Mouse (Mus musculus) hindbrain, embryonic 13.5 days (tissue): ENCODE results near the gene Olfr649. TPM values are rescaled to one million over a fixed set of nuclear protein-coding genes. Genes with fewer than 3 reads are reported as not detected.

Experiments used
- ATAC-seq: fragments of 200-750 bp; cut with Nextera tagmentation; 2 replicates; pipeline ENCODE4 v1.8.0; 2017; ENCODE audit warnings: moderate TSS enrichment; ENCODE audit not compliant: low FRiP score
- H3K27ac ChIP-seq: fragments of 300-500 bp; sonication (generic); 2 replicates; pipeline ENCODE4 v1.5.1; 2015; ENCODE audit warnings: inconsistent platforms, mild to moderate bottlenecking, moderate library complexity
- H3K27me3 ChIP-seq: fragments of 300-500 bp; sonication (generic); 2 replicates; pipeline ENCODE4 v1.6.1; 2015; ENCODE audit warnings: mild to moderate bottlenecking, inconsistent platforms
- H3K36me3 ChIP-seq: fragments of 300-500 bp; sonication (generic); 2 replicates; pipeline ENCODE4 v1.6.1; 2015; ENCODE audit warnings: mild to moderate bottlenecking, inconsistent platforms
- H3K4me1 ChIP-seq: fragments of 300-500 bp; sonication (generic); replicated peaks from 2 replicates; pipeline ENCODE4 v1.6.1; 2015; ENCODE audit warnings: inconsistent platforms
- H3K4me2 ChIP-seq: fragments of 300-500 bp; sonication (generic); 2 replicates; pipeline ENCODE4 v1.6.1; 2015; ENCODE audit warnings: inconsistent platforms, mild to moderate bottlenecking, moderate library complexity
- H3K4me3 ChIP-seq: fragments of 300-500 bp; sonication (generic); 2 replicates; pipeline ENCODE4 v1.5.1; 2015; ENCODE audit warnings: mild to moderate bottlenecking, inconsistent platforms
- H3K9ac ChIP-seq: fragments of 300-500 bp; sonication (generic); 2 replicates; pipeline ENCODE4 v1.6.1; 2015; ENCODE audit warnings: mild to moderate bottlenecking, inconsistent platforms
- H3K9me3 ChIP-seq: fragments of 300-500 bp; sonication (generic); 2 replicates; pipeline ENCODE4 v1.6.1; 2016; ENCODE audit warnings: inconsistent platforms
- WGBS: fragments of 180-500 bp; shearing (Covaris S2); methylation state at CpG from one replicate; pipeline ENCODE4 v1.1.7; 2015; 5-methylcytosine and 5-hydroxymethylcytosine counted together
- polyA plus RNA-seq: library from polyadenylated mRNA; unstranded; fragments of >200 nt; fragmentation: Nextera tagmentation; extraction: Ambion mirVana; gene quantifications from 2 replicates; pipeline ENCODE4 v1.2.1, GENCODE M21; 2015

Gene Olfr649
- polyA plus RNA-seq, 1 experiment from 2014 or later = not detected

GRCm38 (mm10) chr7:104179074-104179473 is 16.7 kb downstream of the Olfr649 start:
- no peak for ATAC-seq
- no peaks in the 10 kb centered on the region for H3K4me1 ChIP-seq
- H3K4me2 ChIP-seq = no peak overlapping the region
- no peaks in the 10 kb centered on the region for H3K36me3 ChIP-seq
- no peak overlapping the region for H3K27ac ChIP-seq
- 73% methylated on average over 1 of the region's 1 CpGs for WGBS
- H3K9ac ChIP-seq = no peak overlapping the region
- H3K9me3 ChIP-seq = no peaks in the 10 kb centered on the region
- no peak overlapping the region for H3K4me3 ChIP-seq
- no peaks in the 10 kb centered on the region for H3K27me3 ChIP-seq

GRCm38 (mm10) chr7:104178422-104179054 is 17.2 kb downstream of the Olfr649 start:
- Histone ChIP-seq H3K9ac (no peak overlapping the region), H3K4me3 (no peak overlapping the region), H3K36me3 (no peaks in the 10 kb centered on the region), H3K27me3 (no peaks in the 10 kb centered on the region), H3K4me2 (no peak overlapping the region), H3K9me3 (no peaks in the 10 kb centered on the region), H3K4me1 (no peaks in the 10 kb centered on the region), H3K27ac (no peak overlapping the region)
- no peak for ATAC-seq
- 68% methylated on average over 5 of the region's 5 CpGs for WGBS

- Histone ChIP-seq H3K27me3 (no peaks in the 10 kb centered on the region), H3K27ac (no peak overlapping the region), H3K36me3 (no peaks in the 10 kb centered on the region), H3K4me3 (no peak overlapping the region), H3K9ac (no peak overlapping the region), H3K4me2 (no peak overlapping the region), H3K4me1 (no peaks in the 10 kb centered on the region), H3K9me3 (no peaks in the 10 kb centered on the region)
- 11% methylated on average over 1 of the region's 1 CpGs for WGBS
- no peak for ATAC-seq
These were observed 20.7 kb downstream of the Olfr649 start for GRCm38 (mm10) chr7:104175085-104175484.

- Histone ChIP-seq H3K4me3 (no peak overlapping the region), H3K27me3 (no peaks in the 10 kb centered on the region), H3K9me3 (no peaks in the 10 kb centered on the region), H3K27ac (no peak overlapping the region), H3K4me1 (no peaks in the 10 kb centered on the region), H3K36me3 (no peaks in the 10 kb centered on the region), H3K4me2 (no peak overlapping the region), H3K9ac (no peak overlapping the region)
- WGBS = 81% methylated on average over 6 of the region's 6 CpGs
- no peak for ATAC-seq
These were observed 26.1 kb downstream of the Olfr649 start for GRCm38 (mm10) chr7:104169634-104170204.

- no peak overlapping the region for H3K27ac ChIP-seq
- H3K9ac ChIP-seq = no peak overlapping the region
- H3K9me3 ChIP-seq = no peaks in the 10 kb centered on the region
- H3K4me3 ChIP-seq = no peak overlapping the region
- no peak overlapping the region for H3K4me2 ChIP-seq
- no peaks in the 10 kb centered on the region for H3K4me1 ChIP-seq
- no peak for ATAC-seq
- no peaks in the 10 kb centered on the region for H3K36me3 ChIP-seq
- 84% methylated on average over 6 of the region's 6 CpGs for WGBS
- no peaks in the 10 kb centered on the region for H3K27me3 ChIP-seq
These were observed 28.7 kb downstream of the Olfr649 start for GRCm38 (mm10) chr7:104167105-104167504.

- Histone ChIP-seq H3K4me2 (no peak within 1 kb of the TSS), H3K27me3 (no peaks in the 10 kb centered on the region), H3K27ac (no peak within 1 kb of the TSS), H3K9ac (no peak within 1 kb of the TSS), H3K4me1 (no peaks in the 10 kb centered on the region), H3K4me3 (no peak within 1 kb of the TSS), H3K36me3 (no peaks in the 10 kb centered on the region), H3K9me3 (no peaks in the 10 kb centered on the region)
- WGBS = 91% methylated on average over 2 of the region's 2 CpGs
- no peak for ATAC-seq
These were observed 45.3 kb downstream of the Olfr649 start, which contains the start of gene Ubqlnl for GRCm38 (mm10) chr7:104150456-104150855. TSS of gene Ubqlnl (minus strand) at chr7:104150556.

- no peak within 1 kb of the TSS for H3K9ac ChIP-seq
- H3K27ac ChIP-seq = no peak within 1 kb of the TSS
- no peak within 1 kb of the TSS for H3K4me2 ChIP-seq
- H3K36me3 ChIP-seq = no peaks in the 10 kb centered on the region
- WGBS = 83% methylated on average over 3 of the region's 3 CpGs
- no peaks in the 10 kb centered on the region for H3K27me3 ChIP-seq
- H3K4me3 ChIP-seq = no peak within 1 kb of the TSS
- H3K4me1 ChIP-seq = no peaks in the 10 kb centered on the region
- no peak for ATAC-seq
- no peaks in the 10 kb centered on the region for H3K9me3 ChIP-seq
These were observed 52.6 kb downstream of the Olfr649 start, which contains the start of gene Ubqln3 for GRCm38 (mm10) chr7:104143179-104143578. TSS of gene Ubqln3 (minus strand) at chr7:104143279.

Other genes with a start within 250 kb of the Olfr649 start
- not detected in 2 replicates for gene Olfr635, start 224.8 kb downstream of the Olfr649 start, polyA plus RNA-seq
- not detected in 2 replicates for gene Olfr638, start 197.2 kb downstream of the Olfr649 start, polyA plus RNA-seq
- gene Olfr639, start 178.7 kb downstream of the Olfr649 start, polyA plus RNA-seq = 0.05 TPM in 1 of 2 replicates, not detected in the other
- gene Olfr640, start 170.4 kb downstream of the Olfr649 start, polyA plus RNA-seq = not detected in 2 replicates
- gene Olfr641, start 160.5 kb downstream of the Olfr649 start, polyA plus RNA-seq = not detected in 2 replicates
- gene Olfr642, start 143.3 kb downstream of the Olfr649 start, polyA plus RNA-seq = not detected in 2 replicates
- gene 4930516K23Rik, start 134.5 kb downstream of the Olfr649 start, polyA plus RNA-seq = not detected in 2 replicates
- gene Olfr644, start 124.1 kb downstream of the Olfr649 start, polyA plus RNA-seq = not detected in 2 replicates
- not detected in 2 replicates for gene Olfr645, start 110.5 kb downstream of the Olfr649 start, polyA plus RNA-seq
- gene Olfr646, start 91.1 kb downstream of the Olfr649 start, polyA plus RNA-seq = not detected in 2 replicates
- not detected in 2 replicates for gene Ubqln5, start 66.2 kb downstream of the Olfr649 start, polyA plus RNA-seq
- gene Olfr643, start 58.6 kb downstream of the Olfr649 start, polyA plus RNA-seq = not detected in 2 replicates
- not detected in 2 replicates for gene Ubqln3, start 52.7 kb downstream of the Olfr649 start, polyA plus RNA-seq
- not detected in 2 replicates for gene Ubqlnl, start 45.4 kb downstream of the Olfr649 start, polyA plus RNA-seq
- gene Olfm5, start 31.2 kb downstream of the Olfr649 start, polyA plus RNA-seq = not detected in 2 replicates
- 0.26 and 0.34 TPM in 2 replicates for gene Olfr648, start 12.6 kb downstream of the Olfr649 start, polyA plus RNA-seq
- 0.43 and 0.50 TPM in 2 replicates for gene Trim6, start 22.8 kb upstream of the Olfr649 start, polyA plus RNA-seq
- gene Trim34a, start 48.5 kb upstream of the Olfr649 start, polyA plus RNA-seq = 0.90 and 1.00 TPM in 2 replicates
- gene Trim5, start 92.1 kb upstream of the Olfr649 start, polyA plus RNA-seq = 0.13 and 0.14 TPM in 2 replicates
- 2.4 and 2.5 TPM in 2 replicates for gene Trim12a, start 119.5 kb upstream of the Olfr649 start, polyA plus RNA-seq
- not detected in 2 replicates for gene Trim34b, start 133.5 kb upstream of the Olfr649 start, polyA plus RNA-seq
- gene Trim12c, start 157.4 kb upstream of the Olfr649 start, polyA plus RNA-seq = 1.6 and 1.9 TPM in 2 replicates
- gene Trim30b, start 173.9 kb upstream of the Olfr649 start, polyA plus RNA-seq = not detected in 2 replicates
- not detected in 2 replicates for gene Trim30c, start 204.9 kb upstream of the Olfr649 start, polyA plus RNA-seq